Mouse (Mus musculus): ENCODE measurements at regions not wholly inside any gene's neighbourhood (a gene's known extent, or its start where the extent isn't known, plus 50 kb on each side); places are given as distances from the start of the nearest gene placed in this dataset.

GRCm38 (mm10) chr2:56083226-56083625 lies 647.5 kb downstream of the Kcnj3 start:
- in situ Hi-C loops (cut with MseI, MboI): no loop called here

DNA sequence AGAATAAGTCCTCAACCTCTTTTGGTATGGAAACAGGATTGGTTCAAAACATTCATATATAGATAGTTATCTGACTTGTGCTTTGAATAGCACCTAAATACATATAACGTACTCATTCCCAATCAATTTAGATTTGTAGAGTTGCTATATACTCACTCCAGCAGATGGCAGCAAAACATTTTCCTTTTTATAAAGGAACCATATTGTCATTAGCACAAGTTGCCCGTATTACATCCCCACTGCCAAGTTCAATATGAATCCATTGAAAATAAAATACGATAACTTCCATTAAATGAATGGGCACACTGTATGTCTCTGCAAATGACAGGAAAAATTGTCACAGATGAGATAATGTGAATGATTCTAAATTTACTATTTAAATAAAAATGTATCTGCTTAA lies 673.8 kb downstream of the Kcnj3 start:
- in situ Hi-C loops (cut with MseI, MboI): loop anchor here (25.0 kb wide), 3 partner anchors 1003 to 1803 kb away; partner anchors contain the start of gene Nr4a2 (in 1 of the 2)

DNA sequence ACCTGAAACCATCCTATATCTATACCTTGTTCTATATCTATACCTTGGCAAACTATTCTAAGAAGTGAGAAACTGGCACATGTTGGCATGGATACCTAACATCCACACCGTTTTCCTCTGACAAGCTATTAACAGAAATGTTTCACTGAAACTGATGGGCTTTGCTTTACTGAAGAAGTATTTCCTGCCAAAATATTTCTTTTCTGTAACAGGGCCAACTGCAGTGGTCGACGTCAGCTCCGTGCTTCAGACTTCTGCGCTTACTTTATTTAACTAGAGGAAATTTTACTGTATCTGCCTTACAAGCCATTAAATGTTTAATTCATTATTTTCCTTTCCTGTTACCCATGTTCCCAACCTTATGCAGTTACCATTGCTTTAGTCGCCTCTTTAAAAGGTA lies 674.2 kb downstream of the Kcnj3 start:
- in situ Hi-C loops (cut with MseI, MboI): loop anchor here (25.0 kb wide), 3 partner anchors 1002 to 1802 kb away; partner anchors contain the start of gene Nr4a2 (in 1 of the 2)

DNA sequence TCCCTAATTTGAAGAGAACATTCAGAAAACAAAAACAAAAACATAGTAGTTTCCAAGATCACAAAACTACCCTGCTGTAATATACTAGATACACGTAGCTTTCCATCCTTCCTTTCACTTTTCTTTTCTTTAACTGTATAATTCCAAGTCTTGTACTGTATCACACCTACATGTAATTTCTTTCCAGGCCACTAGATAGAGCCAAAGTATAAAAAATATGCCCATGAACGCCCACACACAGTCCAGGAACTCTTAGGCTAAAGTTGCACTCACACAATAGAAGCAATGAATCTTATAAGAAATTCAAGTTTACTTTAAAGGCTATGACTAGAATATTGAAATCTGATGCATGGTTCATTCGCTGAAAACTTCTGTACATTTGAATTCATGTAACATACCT lies 678.7 kb downstream of the Kcnj3 start:
- in situ Hi-C loops (cut with MseI, MboI): loop anchor here (25.0 kb wide), 3 partner anchors 998 to 1798 kb away; partner anchors contain the start of gene Nr4a2 (in 1 of the 2)

DNA sequence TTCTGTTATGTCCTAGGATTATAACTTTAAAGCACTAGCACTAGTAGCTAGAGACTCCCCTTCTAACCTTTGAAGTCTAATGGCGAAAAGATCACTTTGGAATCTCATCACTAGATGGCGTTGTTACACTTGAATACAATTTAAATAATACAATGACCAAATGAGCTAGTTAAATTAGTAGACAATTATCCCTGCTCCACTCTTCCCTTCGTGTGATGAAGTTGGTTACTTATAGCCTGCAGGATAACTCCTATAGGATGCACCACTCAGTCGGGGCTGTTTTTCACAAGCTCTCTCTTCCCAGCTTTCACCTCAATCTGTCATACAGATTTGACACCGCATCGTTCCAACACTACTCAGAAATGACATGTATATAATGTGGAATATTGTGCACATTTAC lies 683.6 kb downstream of the Kcnj3 start:
- in situ Hi-C loops (cut with MseI, MboI): loop anchor here (25.0 kb wide), 3 partner anchors 993 to 1793 kb away; partner anchors contain the start of gene Nr4a2 (in 1 of the 2)

GRCm38 (mm10) chr2:56147107-56147615 lies 711.4 kb downstream of the Kcnj3 start:
- in situ Hi-C loops (cut with MseI, MboI): no loop called here

- in situ Hi-C loops (cut with MseI, MboI): no loop called here
These were observed 760.7 kb downstream of the Kcnj3 start for GRCm38 (mm10) chr2:56196449-56196848.

DNA sequence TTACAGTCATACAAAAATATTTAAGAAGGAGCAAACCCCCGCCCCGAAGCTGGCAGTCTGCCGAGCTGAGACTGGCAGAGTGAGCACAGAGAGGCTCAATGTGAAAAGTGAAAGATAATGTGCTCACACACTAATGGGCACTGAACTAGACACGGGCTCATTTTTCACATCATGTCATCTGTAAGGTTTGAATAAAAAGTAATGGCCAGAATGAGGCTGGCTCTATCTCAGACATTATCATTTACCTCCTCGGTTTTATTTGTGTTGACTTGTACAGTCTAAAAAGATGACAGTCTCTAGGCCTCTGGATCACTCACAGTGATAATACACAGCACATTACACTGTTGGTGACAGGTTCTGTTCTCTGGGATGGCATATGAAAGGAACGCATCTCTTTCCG lies 791.7 kb downstream of the Kcnj3 start:
- in situ Hi-C loops (cut with MseI, MboI): no loop called here

DNA sequence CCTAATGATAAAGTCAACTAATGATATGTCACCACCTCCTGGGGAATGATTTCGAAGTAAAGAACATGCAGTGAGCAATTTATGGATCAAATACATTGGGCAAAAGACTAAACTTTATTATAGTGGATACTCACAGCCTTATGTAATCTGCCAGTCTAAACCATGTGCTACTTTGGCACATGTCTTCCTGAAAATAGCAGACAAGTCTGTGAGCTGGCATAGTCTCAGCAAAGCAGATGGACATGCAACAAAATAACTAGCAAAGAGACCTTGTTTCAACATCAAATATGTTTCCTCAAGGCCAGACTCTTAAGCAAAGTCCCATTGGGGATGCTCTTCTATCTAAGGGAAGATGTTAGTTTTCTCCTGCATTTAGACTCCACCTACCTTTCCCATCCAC lies 797.3 kb downstream of the Kcnj3 start:
- in situ Hi-C loops (cut with MseI, MboI): no loop called here

GRCm38 (mm10) chr2:56257044-56257954 lies 821.5 kb downstream of the Kcnj3 start:
- in situ Hi-C loops (cut with MseI, MboI): no loop called here

GRCm38 (mm10) chr2:56304920-56305319 lies 818.9 kb downstream of the Nr4a2 start:
- in situ Hi-C loops (cut with MseI, MboI): no loop called here

DNA sequence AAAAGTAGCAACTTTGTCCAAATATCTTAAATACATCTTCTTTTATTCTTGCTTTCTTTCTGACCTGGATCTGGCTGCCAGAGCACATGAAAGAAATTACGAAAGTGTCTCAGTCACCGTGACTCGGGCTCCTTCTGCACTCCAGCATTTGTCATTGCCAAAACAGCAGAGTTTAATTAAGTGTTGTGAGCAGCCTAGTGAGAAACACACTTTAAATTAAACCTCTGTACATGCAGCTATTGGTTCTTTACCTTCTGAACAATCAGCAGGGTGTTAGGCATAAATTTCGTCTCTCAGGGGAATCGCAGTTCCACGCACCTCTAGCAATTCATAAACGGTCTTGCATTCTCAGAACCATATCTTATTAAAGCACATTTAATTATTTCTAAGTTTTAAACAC lies 802.1 kb downstream of the Nr4a2 start:
- in situ Hi-C loops (cut with MseI, MboI): no loop called here

DNA sequence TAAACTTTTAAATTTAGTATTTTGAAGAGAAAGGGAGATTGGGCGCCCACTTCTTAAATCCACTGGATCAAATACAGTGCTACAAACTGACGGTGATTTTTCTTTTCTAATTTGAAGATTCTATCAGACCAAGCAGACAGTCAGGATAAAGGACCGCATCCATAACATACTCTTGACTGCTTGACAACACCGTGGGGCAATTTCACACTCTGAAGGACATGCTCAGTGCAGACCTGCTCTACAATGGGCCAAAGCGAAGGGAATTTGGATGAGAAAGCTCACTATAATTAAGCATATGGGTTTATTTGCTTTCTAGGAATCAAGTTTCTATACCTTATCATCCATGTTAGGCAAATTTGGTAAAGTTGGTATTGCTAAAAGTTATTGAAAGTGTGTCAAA lies 801.3 kb downstream of the Nr4a2 start:
- in situ Hi-C loops (cut with MseI, MboI): no loop called here

- in situ Hi-C loops (cut with MseI, MboI): no loop called here
These were observed 787.8 kb downstream of the Nr4a2 start for GRCm38 (mm10) chr2:56335974-56336373.

DNA sequence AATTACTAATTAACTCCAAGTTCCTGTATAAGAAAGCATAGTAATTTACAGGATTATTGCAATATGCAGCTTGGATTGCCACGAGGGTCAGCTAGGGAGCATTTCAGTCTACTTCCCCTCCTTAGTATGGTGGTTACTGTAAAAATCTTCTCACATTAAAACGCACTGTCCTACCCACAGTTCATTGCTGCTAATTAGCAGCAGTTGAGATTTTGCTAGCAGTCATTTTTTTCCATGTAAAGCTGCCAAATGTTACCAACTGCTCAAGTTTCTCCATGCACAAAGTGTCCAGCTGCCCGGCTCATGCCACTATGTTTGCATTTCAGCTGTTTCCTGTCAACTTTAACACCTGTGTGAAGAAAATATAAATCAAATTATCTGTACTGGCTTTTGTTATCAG lies 759.7 kb downstream of the Nr4a2 start:
- in situ Hi-C loops (cut with MseI, MboI): no loop called here

All from mouse trophoblast stem cell (cell line).